Mouse (Mus musculus) heart, postnatal 36 days (tissue): ENCODE measurements around the gene Dennd4c. TPM values are rescaled to one million over a fixed set of nuclear protein-coding genes. Genes with fewer than 3 reads are reported as not detected.

Experiments
- DNase-seq, 2 experiments: peaks; one replicate each; pipeline ENCODE4 v3.0.0; 2021 to 2022
- intact Hi-C: fragments of 180-260 bp; cut with DNase I; formaldehyde crosslinking; loops from one replicate; pipeline ENCODE4 v1.15.1; 2025
- total RNA-seq, 2 experiments: library from RNA; stranded (reverse); gene quantifications; 2 replicates each; pipeline ENCODE4 v1.2.3; 2021

The Dennd4c gene
- total RNA-seq, 2 experiments from 2014 or later, result 31.0 to 37.9 TPM

DNA sequence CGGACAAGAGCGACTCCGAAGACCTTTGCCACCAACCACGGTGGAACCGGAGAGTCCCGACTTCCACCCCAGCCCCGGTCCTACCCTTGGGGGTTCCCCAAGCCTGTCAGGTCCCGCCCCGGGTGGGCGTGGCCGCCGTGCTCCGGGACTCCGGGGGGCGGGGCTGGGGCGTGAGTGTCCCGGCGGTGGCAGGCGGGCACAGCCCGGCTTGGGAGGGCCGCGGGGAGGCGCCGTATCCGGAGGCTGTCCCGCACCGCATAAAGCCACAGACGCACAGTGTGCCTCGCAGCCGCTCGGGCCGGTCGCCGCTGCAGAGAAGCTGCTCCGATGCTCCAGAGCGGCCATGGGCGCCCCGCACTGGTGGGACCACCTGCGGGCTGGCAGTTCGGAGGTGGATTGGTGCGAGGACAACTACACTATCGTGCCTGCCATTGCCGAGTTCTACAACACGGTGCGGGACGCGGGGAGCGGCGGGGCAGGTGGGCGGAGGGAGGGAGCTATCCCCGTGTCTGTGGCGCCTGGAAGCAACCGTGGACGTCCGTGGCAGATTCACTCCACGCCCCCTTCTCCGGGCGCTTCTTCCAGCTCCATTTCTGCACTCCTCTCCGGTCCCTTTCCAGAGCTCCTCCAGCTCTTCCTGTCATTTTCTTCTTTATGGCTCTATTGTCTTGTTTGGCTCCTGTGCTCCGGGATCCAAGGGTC, 125.9 kb downstream of the Dennd4c start, which contains the start of gene Acer2:
Acer2 (plus strand) TSS at position 251 of the 702 bp plus-strand sequence.
- intact Hi-C loops, result loop anchor here (1.0 kb wide), 1 partner anchor 17 kb away; the partner anchor contains the start of gene Rps6
- DNase-seq, result peak; percentile 91 to 95

DNA sequence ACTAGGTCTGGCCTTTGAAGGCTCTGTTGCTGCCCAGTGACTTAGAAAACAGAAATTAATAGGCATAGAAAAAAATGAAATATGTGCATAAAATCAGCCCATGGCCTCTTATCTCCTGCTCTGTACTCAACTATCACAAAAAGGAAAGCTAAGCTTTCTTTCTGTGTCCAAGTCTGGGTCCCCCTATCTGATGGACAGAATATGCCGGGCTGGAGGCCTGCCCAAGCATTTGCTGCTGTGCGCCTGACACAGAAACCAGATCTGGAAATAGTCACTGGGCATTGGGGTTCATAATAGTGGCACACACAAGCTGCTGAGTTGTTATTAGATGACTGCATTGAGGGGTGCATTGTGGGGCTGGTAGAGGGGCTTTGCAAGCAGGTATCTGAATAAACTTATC, 131.1 kb downstream of the Dennd4c start:
- DNase-seq, result no peak
- intact Hi-C loops, result no loop called here

DNA sequence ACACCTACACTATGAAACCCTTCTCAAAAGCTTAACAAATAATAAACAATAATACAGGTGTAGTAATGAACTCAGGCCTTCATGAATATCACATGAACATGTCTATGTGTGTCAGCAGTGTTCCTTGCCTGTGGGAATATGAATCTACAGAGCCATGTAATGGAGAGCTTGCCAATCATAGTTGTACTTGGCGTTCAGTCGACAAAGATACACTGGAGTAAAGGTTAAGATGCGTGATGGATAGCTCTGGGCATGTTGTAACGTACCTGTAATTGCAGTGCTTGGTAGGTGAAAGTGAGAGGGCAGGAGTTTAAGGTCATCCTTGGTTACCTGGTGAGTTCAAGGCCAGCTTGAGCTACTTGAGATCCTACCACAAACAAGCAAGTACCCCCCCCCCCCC, 132.8 kb downstream of the Dennd4c start:
- intact Hi-C loops, result no loop called here
- no peak for DNase-seq

GRCm38 (mm10) chr4:86882413-86882812, 134.1 kb downstream of the Dennd4c start:
- DNase-seq, result no peak
- intact Hi-C loops, result no loop called here

DNA sequence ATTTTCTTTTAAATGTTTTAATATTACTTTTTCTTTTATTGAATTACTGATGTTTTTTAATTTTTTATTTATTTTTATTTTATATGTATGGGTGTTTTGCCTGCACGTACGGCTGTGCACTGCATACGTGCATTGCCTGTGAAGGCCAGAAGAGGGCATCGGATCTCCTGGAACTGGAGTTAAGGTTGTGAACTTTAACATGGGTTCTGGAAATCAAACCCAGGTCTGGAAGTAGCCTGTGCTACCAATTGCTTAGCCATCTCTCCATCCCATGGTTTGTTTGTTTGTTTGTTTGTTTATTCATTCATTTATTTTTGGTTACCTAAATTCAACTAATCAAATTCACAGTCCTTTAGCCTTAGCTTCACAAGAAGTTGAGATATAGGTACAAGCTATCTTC, 136.6 kb downstream of the Dennd4c start:
- intact Hi-C loops, result loop anchor here (1.0 to 2.0 kb wide), 2 partner anchors 14 to 39 kb away; no protein-coding TSS in a partner anchor
- DNase-seq, result peak; percentile 46 to 65

DNA sequence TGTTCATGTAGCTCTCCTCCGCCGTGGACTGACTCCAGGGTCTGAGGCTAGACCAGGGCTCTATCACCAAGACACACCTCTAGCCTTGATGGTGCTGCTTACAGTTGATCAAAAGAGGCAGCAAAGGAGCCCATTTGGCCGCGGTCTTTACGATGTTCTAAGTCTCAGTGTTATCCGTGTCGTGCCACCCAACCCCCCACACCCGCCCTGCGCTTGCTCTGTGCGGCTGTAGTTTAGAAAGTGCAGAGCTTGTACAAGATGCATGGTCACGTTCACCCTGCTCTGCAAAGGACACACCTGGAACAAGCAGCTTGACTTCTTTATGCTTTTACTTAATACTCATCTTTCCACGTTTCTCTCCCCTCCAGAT, 137.4 kb downstream of the Dennd4c start:
- intact Hi-C loops, result loop anchor here (1.0 to 2.0 kb wide), 2 partner anchors 13 to 39 kb away; no protein-coding TSS in a partner anchor
- DNase-seq, result no peak

DNA sequence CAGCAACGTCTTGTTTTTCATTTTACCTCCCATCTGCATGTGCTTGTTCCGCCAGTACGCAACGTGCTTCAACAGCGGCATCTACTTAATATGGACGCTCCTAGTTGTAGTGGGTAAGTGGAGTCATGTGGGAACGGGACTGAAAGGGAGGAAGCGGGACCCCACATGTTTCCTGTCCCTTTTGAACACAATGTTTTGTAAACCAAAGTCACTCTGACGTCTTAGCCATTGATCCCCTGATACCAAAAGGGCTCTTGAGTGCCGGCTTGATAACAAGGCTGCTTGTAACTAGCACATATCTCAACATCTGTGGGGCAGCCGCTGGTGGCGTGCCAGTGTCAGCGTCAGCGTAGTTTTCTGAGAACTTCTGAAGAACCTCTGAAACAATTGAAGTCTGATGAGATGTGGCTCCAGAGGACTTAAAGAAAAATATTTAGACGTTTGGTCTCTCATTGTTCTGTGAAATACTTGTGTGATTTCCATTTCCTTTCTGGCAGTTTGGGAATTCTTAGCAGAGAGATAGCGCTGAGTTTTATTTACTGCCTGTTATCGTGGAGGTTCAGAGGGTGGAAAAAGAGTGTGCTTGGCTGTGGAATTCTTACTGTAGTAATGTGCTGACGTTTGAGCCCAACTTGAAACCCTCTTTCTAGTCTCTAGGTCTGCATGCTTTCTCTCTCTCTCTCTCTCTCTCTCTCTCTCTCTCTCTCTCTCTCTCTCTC, 138.0 kb downstream of the Dennd4c start:
- peak; percentile 66 to 68 for DNase-seq
- intact Hi-C loops, result no loop called here

DNA sequence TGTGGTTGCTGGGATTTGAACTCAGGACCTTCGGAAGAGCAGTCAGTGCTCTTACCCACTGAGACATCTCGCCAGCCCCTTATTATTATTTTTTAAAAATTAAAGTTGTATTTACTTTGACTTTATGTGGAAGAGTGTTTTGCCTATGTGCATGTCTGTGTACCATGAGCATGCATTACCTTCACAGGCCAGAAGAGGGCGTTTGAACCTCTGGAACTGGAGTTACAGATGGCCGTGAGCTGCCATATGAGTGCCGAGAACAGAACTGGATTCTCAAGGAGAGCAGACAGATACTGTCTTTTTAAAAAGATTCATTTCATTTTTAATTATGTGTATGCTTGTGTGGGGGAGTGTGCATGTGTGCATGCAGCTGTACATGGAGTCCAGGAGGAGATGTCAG, 139.5 kb downstream of the Dennd4c start:
- intact Hi-C loops, result no loop called here
- no peak for DNase-seq

- DNase-seq, result peak in 1 of 2 experiments; percentile 45
- intact Hi-C loops, result no loop called here
Observed at GRCm38 (mm10) chr4:86897411-86897810, 149.1 kb downstream of the Dennd4c start.

GRCm38 (mm10) chr4:86898791-86899474, 150.6 kb downstream of the Dennd4c start:
- DNase-seq, result peak; percentile 61 to 65
- intact Hi-C loops, result loop anchor here (2.0 kb wide), 2 partner anchors 14 to 26 kb away; no protein-coding TSS in a partner anchor

Other genes with a start within 250 kb of the Dennd4c start
- not detected for gene Saxo1, start 190.2 kb upstream of the Dennd4c start, total RNA-seq
- gene Rraga, start 172.9 kb upstream of the Dennd4c start, total RNA-seq, result 10 to 100 TPM; 56.5 to 58.4 TPM
- 1 to 10 TPM; 3.9 to 8.1 TPM for gene Haus6, start 136.5 kb upstream of the Dennd4c start, total RNA-seq
- 100 to 1,000 TPM; 140 to 163 TPM for gene Plin2, start 78.5 kb upstream of the Dennd4c start, total RNA-seq
- gene Rps6, start 108.9 kb downstream of the Dennd4c start, total RNA-seq, result 100 to 1,000 TPM; 492 to 522 TPM
- 10 to 100 TPM; 17.0 to 21.1 TPM for gene Acer2, start 125.8 kb downstream of the Dennd4c start, total RNA-seq